Mouse (Mus musculus): ENCODE measurements around the gene Asna1. TPM values are rescaled to one million over a fixed set of nuclear protein-coding genes. Genes with fewer than 3 reads are reported as not detected.

The Asna1 gene
- polyA plus RNA-seq, 1 experiment from 2014 or later, result 130 TPM

DNA sequence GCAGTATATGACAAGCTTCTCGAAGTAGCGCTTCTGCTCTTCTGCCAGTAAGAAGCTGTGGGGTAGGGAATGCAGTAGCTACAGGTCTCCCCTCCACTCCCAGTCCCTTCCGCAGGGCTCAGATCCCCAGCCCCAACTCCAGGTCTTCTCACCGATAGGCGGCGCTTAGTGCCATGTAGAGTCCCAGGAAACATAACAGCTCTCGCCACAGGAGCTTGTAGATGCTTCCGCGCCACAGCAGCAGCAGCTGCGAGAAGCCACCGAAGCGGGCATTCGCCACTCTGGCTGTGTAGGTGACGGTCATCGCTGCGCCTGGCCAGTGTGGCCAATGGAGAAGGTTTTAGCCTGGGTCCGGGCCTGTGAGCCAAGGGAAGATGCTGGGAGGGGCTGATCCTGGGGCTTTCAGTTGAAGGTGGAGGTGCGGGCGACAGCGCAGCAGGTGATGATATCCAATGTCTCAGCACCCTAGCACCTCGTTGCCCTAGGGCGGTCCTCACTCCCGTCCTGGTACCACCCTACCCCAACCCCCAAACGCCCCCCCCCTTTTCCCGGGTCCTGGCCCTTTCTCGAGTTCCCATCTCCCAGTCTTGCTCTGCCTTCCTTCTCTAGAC lies 11.7 kb downstream of the Asna1 start:
- Histone ChIP-seq H3K4me2 (ENCODE audit: low read depth) (peak overlapping the region; percentile 55), H3K27me3 (ENCODE audit: control insufficient read depth, insufficient read depth, low read length) (peaks cover 25% of the 10 kb centered on the region)
- 7% methylated on average over 25 of the region's 26 CpGs for WGBS

DNA sequence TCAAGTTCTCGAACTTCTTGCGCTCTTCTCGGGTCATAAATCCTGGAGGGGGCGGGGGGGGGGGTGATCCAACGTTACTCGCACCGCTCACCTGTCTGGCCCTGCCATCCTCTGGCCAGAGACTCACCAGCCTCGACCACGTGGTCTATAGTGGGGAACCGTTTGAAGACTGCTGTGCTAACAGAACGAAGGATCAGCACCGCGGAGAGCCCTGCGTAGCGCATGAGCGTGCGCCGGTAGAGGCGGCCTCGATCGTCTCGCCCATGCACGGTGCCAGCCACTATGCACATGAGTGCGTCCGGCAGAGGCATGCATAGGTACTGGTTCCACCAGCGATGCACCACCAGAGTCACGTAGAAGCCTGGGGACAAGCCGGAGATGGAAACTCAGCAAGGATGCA lies 13.8 kb downstream of the Asna1 start:
- DNase-seq (ENCODE audit: low spot score) (no peak), ATAC-seq (ENCODE audit: insufficient read depth, low FRiP score, low TSS enrichment) (no peak)
- no peaks in the 10 kb centered on the region for H3K4me1 ChIP-seq (ENCODE audit: control insufficient read depth, insufficient read depth, low read length)
- 20% methylated on average over 28 of the region's 28 CpGs for WGBS
- no peak overlapping the region for H3K4me3 ChIP-seq (ENCODE audit: low read depth, low read length)
- no peaks in the 10 kb centered on the region for H3K9me3 ChIP-seq (ENCODE audit: control insufficient read depth, low read length)
- no peaks in the 10 kb centered on the region for H3K36me3 ChIP-seq (ENCODE audit: control insufficient read depth, insufficient read depth, low read length)
- no peak overlapping the region for H3K9ac ChIP-seq (ENCODE audit: low read length)
- peaks cover 31% of the 10 kb centered on the region for H3K27me3 ChIP-seq (ENCODE audit: control insufficient read depth, insufficient read depth, low read length)
- H3K4me2 ChIP-seq (ENCODE audit: low read depth), result no peak overlapping the region
- H3K27ac ChIP-seq (ENCODE audit: low read depth, low read length), result no peak overlapping the region

More for the DNA sequence above, 11.7 kb downstream of the Asna1 start:
- DNase-seq (ENCODE audit: low spot score), result peak; percentile 82
- Histone ChIP-seq H3K27ac (ENCODE audit: low read depth, low read length) (no peak overlapping the region), H3K9ac (ENCODE audit: low read length) (peak overlapping the region; percentile 44), H3K9me3 (ENCODE audit: control insufficient read depth, low read length) (no peaks in the 10 kb centered on the region), H3K36me3 (ENCODE audit: control insufficient read depth, insufficient read depth, low read length) (peaks cover 1% of the 10 kb centered on the region), H3K4me3 (ENCODE audit: low read depth, low read length) (peak overlapping the region; percentile 21), H3K4me1 (ENCODE audit: control insufficient read depth, insufficient read depth, low read length) (no peaks in the 10 kb centered on the region)
- ATAC-seq (ENCODE audit: insufficient read depth, low FRiP score, low TSS enrichment), result peak; percentile 50; the same call in 1 of the 2 replicates

DNA sequence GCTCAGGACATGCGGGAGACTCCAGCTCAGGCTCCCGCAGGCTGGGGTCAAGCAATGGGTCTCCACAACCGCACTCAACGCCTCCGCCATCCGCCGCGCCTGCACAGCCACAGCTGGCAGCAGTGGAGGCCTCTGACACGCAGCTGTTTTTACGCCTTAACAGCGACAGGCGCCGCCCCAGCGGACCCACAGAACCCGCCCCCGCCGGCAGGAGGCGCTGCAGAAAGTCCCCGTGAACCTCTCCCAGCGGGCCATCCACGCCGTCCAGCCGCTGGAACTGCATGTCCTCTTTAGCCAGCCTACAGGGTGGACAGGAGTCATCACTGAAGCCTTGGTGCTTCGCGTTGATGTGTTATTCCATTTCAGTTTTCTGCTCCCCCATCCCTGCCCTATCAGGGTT lies 17.4 kb downstream of the Asna1 start:
- Histone ChIP-seq H3K9ac (ENCODE audit: low read length) (no peak overlapping the region), H3K4me3 (ENCODE audit: low read depth, low read length) (no peak overlapping the region), H3K36me3 (ENCODE audit: control insufficient read depth, insufficient read depth, low read length) (no peaks in the 10 kb centered on the region), H3K27me3 (ENCODE audit: control insufficient read depth, insufficient read depth, low read length) (peaks cover 22% of the 10 kb centered on the region), H3K27ac (ENCODE audit: low read depth, low read length) (no peak overlapping the region), H3K4me1 (ENCODE audit: control insufficient read depth, insufficient read depth, low read length) (no peaks in the 10 kb centered on the region), H3K9me3 (ENCODE audit: control insufficient read depth, low read length) (no peaks in the 10 kb centered on the region), H3K4me2 (ENCODE audit: low read depth) (no peak overlapping the region)
- DNase-seq (ENCODE audit: low spot score), result peak; percentile 41
- 17% methylated on average over 25 of the region's 25 CpGs for WGBS
- ATAC-seq (ENCODE audit: insufficient read depth, low FRiP score, low TSS enrichment), result no peak

DNA sequence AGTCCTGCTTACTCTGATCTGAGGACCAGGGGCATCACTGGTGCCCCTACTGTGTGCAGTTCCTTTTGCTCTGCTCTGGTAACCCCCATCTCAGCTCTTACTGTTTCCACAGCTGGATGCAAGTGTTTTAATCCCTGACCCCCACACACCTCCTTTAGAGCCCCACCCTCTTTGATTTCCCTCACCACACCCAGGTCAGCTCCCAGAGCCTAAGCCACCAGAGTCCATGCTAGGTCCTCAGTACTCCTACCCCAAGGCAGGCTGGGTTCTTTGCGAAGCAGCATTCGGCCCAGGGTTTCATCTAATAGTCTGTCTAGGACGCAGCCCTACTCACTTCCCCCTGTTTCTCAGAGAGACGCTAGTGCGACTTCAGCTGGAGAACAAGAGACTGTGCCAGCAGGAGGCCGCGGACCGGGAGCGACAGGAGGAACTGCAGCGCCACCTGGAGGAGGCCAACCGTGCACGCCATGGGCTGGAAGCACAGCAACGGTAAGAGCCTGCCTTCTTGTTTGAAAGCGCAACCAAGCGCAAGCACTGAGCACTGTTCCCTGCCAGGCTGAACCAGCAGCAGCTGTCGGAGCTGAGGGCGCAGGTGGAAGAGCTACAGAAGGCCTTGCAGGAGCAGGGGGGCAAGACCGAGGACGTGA lies 27.3 kb downstream of the Asna1 start:
- Histone ChIP-seq H3K4me2 (ENCODE audit: low read depth) (peak overlapping the region; percentile 25), H3K27ac (ENCODE audit: low read depth, low read length) (no peak overlapping the region), H3K27me3 (ENCODE audit: control insufficient read depth, insufficient read depth, low read length) (peaks cover 7% of the 10 kb centered on the region; the same call in 1 of the 2 replicates), H3K9me3 (ENCODE audit: control insufficient read depth, low read length) (no peaks in the 10 kb centered on the region), H3K36me3 (ENCODE audit: control insufficient read depth, insufficient read depth, low read length) (no peaks in the 10 kb centered on the region), H3K4me3 (ENCODE audit: low read depth, low read length) (no peak overlapping the region; the same call in 1 of the 2 replicates), H3K4me1 (ENCODE audit: control insufficient read depth, insufficient read depth, low read length) (peaks cover 2% of the 10 kb centered on the region; the same call in 1 of the 2 replicates), H3K9ac (ENCODE audit: low read length) (peak overlapping the region; percentile 47)
- DNase-seq (ENCODE audit: low spot score) (peak; percentile 91), ATAC-seq (ENCODE audit: insufficient read depth, low FRiP score, low TSS enrichment) (peak; percentile 87)
- 8% methylated on average over 19 of the region's 19 CpGs for WGBS

DNA sequence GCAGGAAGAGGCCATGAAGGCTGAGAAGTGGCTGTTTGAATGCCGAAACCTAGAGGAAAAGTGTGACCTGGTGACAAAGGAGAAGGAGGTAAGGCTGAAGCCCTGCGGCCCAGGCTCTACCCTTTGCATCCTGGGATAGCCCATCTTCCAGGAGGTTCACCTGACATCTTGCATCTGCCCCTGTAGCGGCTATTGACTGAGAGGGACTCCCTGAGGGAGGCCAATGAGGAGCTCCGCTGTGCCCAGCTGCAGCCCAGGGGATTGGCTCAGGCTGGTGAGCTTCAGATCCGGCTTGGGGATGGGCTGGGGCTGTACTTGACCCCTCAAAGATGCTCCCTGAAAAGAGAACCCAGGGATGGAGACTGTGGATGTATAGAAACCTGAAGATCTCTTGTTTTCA lies 28.1 kb downstream of the Asna1 start:
- Histone ChIP-seq H3K9me3 (ENCODE audit: control insufficient read depth, low read length) (no peaks in the 10 kb centered on the region), H3K36me3 (ENCODE audit: control insufficient read depth, insufficient read depth, low read length) (no peaks in the 10 kb centered on the region), H3K4me1 (ENCODE audit: control insufficient read depth, insufficient read depth, low read length) (peaks cover 2% of the 10 kb centered on the region; the same call in 1 of the 2 replicates), H3K27ac (ENCODE audit: low read depth, low read length) (no peak overlapping the region), H3K9ac (ENCODE audit: low read length) (no peak overlapping the region; the same call in 1 of the 2 replicates), H3K27me3 (ENCODE audit: control insufficient read depth, insufficient read depth, low read length) (peaks cover 7% of the 10 kb centered on the region; the same call in 1 of the 2 replicates), H3K4me2 (ENCODE audit: low read depth) (no peak overlapping the region), H3K4me3 (ENCODE audit: low read depth, low read length) (no peak overlapping the region)
- ATAC-seq (ENCODE audit: insufficient read depth, low FRiP score, low TSS enrichment) (no peak), DNase-seq (ENCODE audit: low spot score) (no peak)
- WGBS, result 83% methylated on average over 5 of the region's 5 CpGs

DNA sequence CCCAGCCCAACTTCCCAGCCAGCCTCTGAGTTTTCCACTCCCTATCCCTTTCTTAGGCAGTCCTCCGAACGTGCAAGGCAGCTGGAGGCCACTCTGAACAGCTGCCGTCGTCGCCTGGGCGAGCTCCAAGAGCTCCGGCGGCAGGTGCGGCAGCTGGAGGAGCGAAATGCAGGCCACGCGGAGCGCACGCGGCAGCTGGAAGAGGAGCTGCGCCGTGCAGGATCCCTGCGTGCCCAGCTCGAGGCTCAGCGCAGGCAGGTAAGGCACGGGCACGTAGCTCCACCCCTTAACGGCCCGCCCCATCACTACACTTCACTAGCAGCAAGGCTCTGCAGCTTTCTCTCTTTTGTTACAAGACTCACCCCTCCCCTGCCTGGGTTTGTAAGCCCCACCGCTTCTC lies 29.4 kb downstream of the Asna1 start:
- H3K4me2 ChIP-seq (ENCODE audit: low read depth), result no peak overlapping the region
- WGBS, result 26% methylated on average over 25 of the region's 25 CpGs
- peaks cover 7% of the 10 kb centered on the region; the same call in 1 of the 2 replicates for H3K27me3 ChIP-seq (ENCODE audit: control insufficient read depth, insufficient read depth, low read length)
- ATAC-seq (ENCODE audit: insufficient read depth, low FRiP score, low TSS enrichment) (no peak), DNase-seq (ENCODE audit: low spot score) (peak; percentile 29)
- no peak overlapping the region for H3K4me3 ChIP-seq (ENCODE audit: low read depth, low read length)
- no peaks in the 10 kb centered on the region for H3K9me3 ChIP-seq (ENCODE audit: control insufficient read depth, low read length)
- no peak overlapping the region for H3K9ac ChIP-seq (ENCODE audit: low read length)
- H3K27ac ChIP-seq (ENCODE audit: low read depth, low read length), result no peak overlapping the region
- no peaks in the 10 kb centered on the region for H3K36me3 ChIP-seq (ENCODE audit: control insufficient read depth, insufficient read depth, low read length)
- H3K4me1 ChIP-seq (ENCODE audit: control insufficient read depth, insufficient read depth, low read length), result peaks cover 4% of the 10 kb centered on the region; the same call in 1 of the 2 replicates

DNA sequence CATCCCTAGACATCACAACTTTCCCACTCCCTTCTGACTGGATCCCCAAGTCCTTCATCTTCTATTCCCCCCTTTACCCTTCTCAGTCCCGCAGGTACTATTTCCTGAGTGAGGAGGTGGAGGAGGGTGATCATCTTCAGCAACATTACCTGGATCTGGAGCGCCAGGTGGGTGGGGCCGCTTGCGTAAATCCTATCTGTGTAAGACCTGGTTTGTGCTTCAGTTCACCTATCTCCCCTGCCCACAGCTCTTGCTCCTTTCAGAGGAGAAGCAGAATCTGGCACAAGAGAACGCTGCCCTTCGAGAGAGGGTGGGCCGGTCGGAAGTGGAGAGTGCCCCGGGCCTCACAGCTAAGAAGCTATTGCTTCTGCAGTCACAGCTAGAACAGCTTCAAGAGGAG lies 30.7 kb downstream of the Asna1 start:
- no peak for DNase-seq (ENCODE audit: low spot score)
- H3K36me3 ChIP-seq (ENCODE audit: control insufficient read depth, insufficient read depth, low read length), result no peaks in the 10 kb centered on the region
- no peaks in the 10 kb centered on the region for H3K9me3 ChIP-seq (ENCODE audit: control insufficient read depth, low read length)
- WGBS, result 95% methylated on average over 9 of the region's 9 CpGs
- H3K4me1 ChIP-seq (ENCODE audit: control insufficient read depth, insufficient read depth, low read length), result peaks cover 6% of the 10 kb centered on the region; the same call in 1 of the 2 replicates
- no peak overlapping the region for H3K9ac ChIP-seq (ENCODE audit: low read length)
- H3K4me3 ChIP-seq (ENCODE audit: low read depth, low read length), result no peak overlapping the region
- no peak overlapping the region for H3K4me2 ChIP-seq (ENCODE audit: low read depth)
- peaks cover 7% of the 10 kb centered on the region; the same call in 1 of the 2 replicates for H3K27me3 ChIP-seq (ENCODE audit: control insufficient read depth, insufficient read depth, low read length)
- no peak overlapping the region for H3K27ac ChIP-seq (ENCODE audit: low read depth, low read length)
- no peak for ATAC-seq (ENCODE audit: insufficient read depth, low FRiP score, low TSS enrichment)

DNA sequence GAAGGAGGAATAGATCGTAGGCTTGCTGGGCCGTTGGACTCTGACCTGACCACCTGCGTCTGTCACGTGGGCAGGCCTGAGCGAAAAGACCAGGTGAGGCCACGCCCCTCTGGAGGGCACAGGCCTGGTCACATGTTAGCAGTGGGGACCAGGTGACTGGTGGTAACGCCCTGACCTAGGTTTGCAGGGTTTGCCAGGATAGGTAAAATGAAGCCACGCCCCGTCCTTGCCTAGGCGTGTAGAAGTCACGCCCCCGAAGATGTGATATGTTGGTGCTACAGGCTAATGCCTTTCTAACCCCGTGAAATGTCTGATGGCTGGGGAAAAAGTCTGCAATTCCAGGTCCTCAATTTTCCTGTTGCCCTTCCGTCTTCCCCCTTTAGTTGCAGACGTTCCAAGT lies 34.2 kb downstream of the Asna1 start:
- H3K27ac ChIP-seq (ENCODE audit: low read depth, low read length), result no peak overlapping the region
- no peaks in the 10 kb centered on the region for H3K36me3 ChIP-seq (ENCODE audit: control insufficient read depth, insufficient read depth, low read length)
- peak overlapping the region; percentile 97 for H3K4me2 ChIP-seq (ENCODE audit: low read depth)
- H3K9me3 ChIP-seq (ENCODE audit: control insufficient read depth, low read length), result no peaks in the 10 kb centered on the region
- 3% methylated on average over 15 of the region's 15 CpGs for WGBS
- ATAC-seq (ENCODE audit: insufficient read depth, low FRiP score, low TSS enrichment) (peak; percentile 51), DNase-seq (ENCODE audit: low spot score) (peak; percentile 16)
- H3K27me3 ChIP-seq (ENCODE audit: control insufficient read depth, insufficient read depth, low read length), result peaks cover 14% of the 10 kb centered on the region
- H3K4me3 ChIP-seq (ENCODE audit: low read depth, low read length), result peak overlapping the region; percentile 56
- H3K9ac ChIP-seq (ENCODE audit: low read length), result peak overlapping the region; percentile 63
- H3K4me1 ChIP-seq (ENCODE audit: control insufficient read depth, insufficient read depth, low read length), result peaks cover 5% of the 10 kb centered on the region; the same call in 1 of the 2 replicates

DNA sequence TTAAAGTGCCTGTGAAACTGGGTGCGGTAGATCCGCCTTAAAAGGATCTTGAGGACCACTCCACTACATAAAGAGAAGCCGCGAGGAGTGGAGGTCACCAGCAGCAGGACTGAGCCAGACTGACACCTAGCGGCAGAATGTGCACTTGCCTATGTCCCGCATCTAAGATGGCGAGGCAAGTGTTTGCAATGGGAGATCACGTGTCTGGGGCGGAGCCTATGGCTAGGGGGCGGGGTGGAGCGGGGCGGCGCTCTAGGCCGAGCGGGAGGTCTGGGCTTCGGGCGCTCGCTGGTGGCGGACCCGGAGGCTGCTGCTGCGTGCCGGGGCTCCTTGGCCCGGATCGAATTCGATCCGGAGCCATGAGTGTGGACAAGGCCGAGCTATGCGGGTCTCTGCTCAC lies 34.7 kb downstream of the Asna1 start, which contains the start of gene Hook2:
Gene Hook2, plus strand, starts transcription at position 255 of the 400 bp plus-strand sequence.
- DNase-seq (ENCODE audit: low spot score), result peak; percentile 97
- no peaks in the 10 kb centered on the region for H3K36me3 ChIP-seq (ENCODE audit: control insufficient read depth, insufficient read depth, low read length)
- 0% methylated on average over 26 of the region's 28 CpGs for WGBS
- H3K4me1 ChIP-seq (ENCODE audit: control insufficient read depth, insufficient read depth, low read length), result peaks cover 9% of the 10 kb centered on the region
- H3K9ac ChIP-seq (ENCODE audit: low read length), result peak within 1 kb of the TSS; percentile 68
- H3K27me3 ChIP-seq (ENCODE audit: control insufficient read depth, insufficient read depth, low read length), result peaks cover 10% of the 10 kb centered on the region
- peak within 1 kb of the TSS; percentile 97 for H3K4me2 ChIP-seq (ENCODE audit: low read depth)
- no peaks in the 10 kb centered on the region for H3K9me3 ChIP-seq (ENCODE audit: control insufficient read depth, low read length)
- H3K27ac ChIP-seq (ENCODE audit: low read depth, low read length), result no peak within 1 kb of the TSS
- H3K4me3 ChIP-seq (ENCODE audit: low read depth, low read length), result peak within 1 kb of the TSS; percentile 56
- ATAC-seq (ENCODE audit: insufficient read depth, low FRiP score, low TSS enrichment), result peak; percentile 89
